Comparison of ENCODE assay signal across 16 mouse cellular contexts in the genomic region with DNA sequence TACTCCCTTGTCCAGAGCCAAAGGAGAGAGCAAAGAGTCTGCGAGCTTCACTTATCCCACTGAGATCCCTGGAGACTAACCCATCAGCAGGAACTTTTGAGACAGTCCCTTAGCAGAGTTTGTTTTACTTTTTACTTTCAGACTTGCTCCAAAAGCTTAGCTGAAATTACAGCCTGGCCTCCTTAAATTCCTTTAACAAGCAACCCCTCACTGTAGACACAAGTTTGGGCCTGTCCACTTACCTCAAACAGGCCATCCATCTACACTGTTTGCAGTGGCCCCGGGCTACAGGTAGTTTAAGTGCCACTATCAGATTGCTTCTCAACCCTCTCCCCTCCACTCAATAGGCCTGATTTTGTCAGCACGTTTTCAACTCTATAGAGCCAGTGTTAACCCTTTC.
A peak's percentile ranks its signal among the peaks of the same experiment; 100 is the strongest.
DNase-seq lines count a peak whose midpoint lies in the region; ATAC-seq lines count a peak whose summit lies in the region.
"Had no signal": no experiment of that assay in that cellular context is flagged by ENCODE, and none has a peak within 500 bp of the region (broad histone marks: within the 10 kb centered on the region; RNA-seq: fewer than 3 reads in every experiment).

No protein-coding gene starts in this region.

- H3K9ac ChIP-seq in hindbrain, embryonic 11.5 days (ENCODE audit: low read depth, low read length), result no peak overlapping the region
- no peak overlapping the region for H3K9ac ChIP-seq in hindbrain, embryonic 14.5 days
- H3K9ac ChIP-seq in limb, embryonic 11.5 days (ENCODE audit: low read length), result no peak overlapping the region
- H3K9ac ChIP-seq: forebrain, embryonic 13.5 days; heart, embryonic 15.5 days had no signal

- peak; percentile 9 for DNase-seq in hindbrain, embryonic 11.5 days (ENCODE audit: low spot score)
- no peak for DNase-seq in hindbrain, embryonic 14.5 days (ENCODE audit: low spot score)
- peak; percentile 58 for DNase-seq in urinary bladder, postnatal 14 days (ENCODE audit: low spot score)
- DNase-seq in urinary bladder, postnatal 10 days (ENCODE audit: low spot score), result no peak
- peak; percentile 60 for DNase-seq in limb, embryonic 11.5 days (ENCODE audit: low spot score)
- no peak for DNase-seq in heart, adult 8-10 months (ENCODE audit: low spot score)
- DNase-seq: adrenal gland, postnatal 14 days; cerebellum, postnatal 36 days; gastrocnemius, postnatal 14 days; right cerebral cortex, postnatal 14 days; thymus, postnatal 25 days had no signal

- no peak overlapping the region for H3K27ac ChIP-seq in hindbrain, embryonic 11.5 days (ENCODE audit: low read depth, low read length)
- no peak overlapping the region for H3K27ac ChIP-seq in hindbrain, embryonic 14.5 days
- H3K27ac ChIP-seq in limb, embryonic 11.5 days (replicated peaks; ENCODE audit: low read depth, low read length), result no peak overlapping the region
- H3K27ac ChIP-seq: forebrain, embryonic 13.5 days; heart, embryonic 15.5 days had no signal

- H3K36me3 ChIP-seq in hindbrain, embryonic 11.5 days (ENCODE audit: control insufficient read depth, insufficient read depth, low read length), result no peaks in the 10 kb centered on the region
- no peaks in the 10 kb centered on the region for H3K36me3 ChIP-seq in hindbrain, embryonic 14.5 days (replicated peaks; ENCODE audit: control insufficient read depth, insufficient read depth)
- H3K36me3 ChIP-seq in limb, embryonic 11.5 days (ENCODE audit: control insufficient read depth, insufficient read depth, low read length), result no peaks in the 10 kb centered on the region
- H3K36me3 ChIP-seq: heart, embryonic 15.5 days had no signal

- H3K4me3 ChIP-seq in hindbrain, embryonic 11.5 days (ENCODE audit: low read depth, low read length), result no peak overlapping the region
- H3K4me3 ChIP-seq in hindbrain, embryonic 14.5 days (replicated peaks; ENCODE audit: low read length), result no peak overlapping the region
- H3K4me3 ChIP-seq in limb, embryonic 11.5 days (ENCODE audit: low read depth, low read length), result no peak overlapping the region
- H3K4me3 ChIP-seq: forebrain, embryonic 13.5 days; heart, embryonic 15.5 days had no signal

- H3K4me1 ChIP-seq in hindbrain, embryonic 11.5 days (replicated peaks; ENCODE audit: control insufficient read depth, insufficient read depth, low read length), result no peaks in the 10 kb centered on the region
- H3K4me1 ChIP-seq in hindbrain, embryonic 14.5 days (replicated peaks; ENCODE audit: control insufficient read depth, insufficient read depth, low read length), result no peaks in the 10 kb centered on the region
- H3K4me1 ChIP-seq in limb, embryonic 11.5 days (ENCODE audit: control insufficient read depth, insufficient read depth, low read length), result no peaks in the 10 kb centered on the region
- H3K4me1 ChIP-seq: heart, embryonic 15.5 days had no signal

- no peaks in the 10 kb centered on the region for H3K27me3 ChIP-seq in hindbrain, embryonic 11.5 days (ENCODE audit: control insufficient read depth, insufficient read depth, low read length)
- H3K27me3 ChIP-seq in hindbrain, embryonic 14.5 days (ENCODE audit: control insufficient read depth, insufficient read depth, low read length), result no peaks in the 10 kb centered on the region
- H3K27me3 ChIP-seq in limb, embryonic 11.5 days (ENCODE audit: control insufficient read depth, insufficient read depth, low read length), result no peaks in the 10 kb centered on the region
- H3K27me3 ChIP-seq: forebrain, embryonic 13.5 days; heart, embryonic 15.5 days had no signal

- H3K4me2 ChIP-seq in hindbrain, embryonic 11.5 days (replicated peaks; ENCODE audit: low read depth, low read length), result no peak overlapping the region
- no peak overlapping the region for H3K4me2 ChIP-seq in hindbrain, embryonic 14.5 days (replicated peaks)
- H3K4me2 ChIP-seq in limb, embryonic 11.5 days (ENCODE audit: low read depth, severe bottlenecking), result no peak overlapping the region
- H3K4me2 ChIP-seq: forebrain, embryonic 13.5 days; heart, embryonic 15.5 days had no signal

- no peaks in the 10 kb centered on the region for H3K9me3 ChIP-seq in hindbrain, embryonic 11.5 days (ENCODE audit: control insufficient read depth, low read length)
- H3K9me3 ChIP-seq in hindbrain, embryonic 14.5 days (ENCODE audit: control insufficient read depth, low read length), result no peaks in the 10 kb centered on the region
- H3K9me3 ChIP-seq in limb, embryonic 11.5 days (ENCODE audit: control insufficient read depth, low read length), result no peaks in the 10 kb centered on the region
- H3K9me3 ChIP-seq: forebrain, embryonic 13.5 days; heart, embryonic 15.5 days had no signal

- ATAC-seq in hindbrain, embryonic 11.5 days (ENCODE audit: low FRiP score), result no peak
- ATAC-seq in hindbrain, embryonic 14.5 days (ENCODE audit: low FRiP score), result no peak
- no peak for ATAC-seq in limb, embryonic 11.5 days (ENCODE audit: insufficient number of reproducible peaks, low FRiP score, low TSS enrichment, low read depth)
- no peak for ATAC-seq in frontal cortex, adult (ENCODE audit: low TSS enrichment)
- no peak for ATAC-seq in granulocyte monocyte progenitor cell, adult 5-6 weeks (replicated peaks; ENCODE audit: poor library complexity, severe bottlenecking)
- ATAC-seq: forebrain, embryonic 13.5 days; hindbrain, embryonic 16.5 days had no signal

- WGBS in hindbrain, embryonic 11.5 days, result 29% methylated on average over 3 of the region's 3 CpGs
- 40% methylated on average over 3 of the region's 3 CpGs for WGBS in hindbrain, embryonic 14.5 days
- WGBS in limb, embryonic 11.5 days, result 17% methylated on average over 3 of the region's 3 CpGs

Comparison
In these comparisons a context has a peak if more than half of its experiments do, and no peak if none do; other contexts are left out.
1. DNase-seq: peak in hindbrain, embryonic 11.5 days (single experiment), urinary bladder, postnatal 14 days (single experiment) and limb, embryonic 11.5 days (single experiment); none in hindbrain, embryonic 14.5 days (single experiment), urinary bladder, postnatal 10 days (single experiment) and heart, adult 8-10 months (single experiment).